Mouse (Mus musculus) adrenal gland, adult 2 months (tissue): Measurements from ENCODE around the gene Gm17657. TPM values are rescaled to one million over a fixed set of nuclear protein-coding genes. Genes with fewer than 3 reads are reported as not detected.

Experiments used
- DNase-seq: peaks from one replicate; pipeline ENCODE4 v3.0.0; 2021
- microRNA-seq, 2 experiments: library from miRNA; unstranded; fragments of <30 nt; microRNA quantifications; one replicate each; pipeline ENCODE4 v1.2.0; 2021
- polyA plus RNA-seq: library from polyadenylated mRNA; depleted of rRNA; stranded (reverse); fragments of >200 nt; gene quantifications from 2 replicates; pipeline ENCODE4 v1.2.3, GENCODE M21; 2012; rRNA removed
- total RNA-seq, 2 experiments: library from RNA; stranded (reverse); gene quantifications; 2 replicates each; pipeline ENCODE4 v1.2.3; 2021

The Gm17657 gene
- total and polyA plus RNA-seq, 3 experiments: not detected

DNA sequence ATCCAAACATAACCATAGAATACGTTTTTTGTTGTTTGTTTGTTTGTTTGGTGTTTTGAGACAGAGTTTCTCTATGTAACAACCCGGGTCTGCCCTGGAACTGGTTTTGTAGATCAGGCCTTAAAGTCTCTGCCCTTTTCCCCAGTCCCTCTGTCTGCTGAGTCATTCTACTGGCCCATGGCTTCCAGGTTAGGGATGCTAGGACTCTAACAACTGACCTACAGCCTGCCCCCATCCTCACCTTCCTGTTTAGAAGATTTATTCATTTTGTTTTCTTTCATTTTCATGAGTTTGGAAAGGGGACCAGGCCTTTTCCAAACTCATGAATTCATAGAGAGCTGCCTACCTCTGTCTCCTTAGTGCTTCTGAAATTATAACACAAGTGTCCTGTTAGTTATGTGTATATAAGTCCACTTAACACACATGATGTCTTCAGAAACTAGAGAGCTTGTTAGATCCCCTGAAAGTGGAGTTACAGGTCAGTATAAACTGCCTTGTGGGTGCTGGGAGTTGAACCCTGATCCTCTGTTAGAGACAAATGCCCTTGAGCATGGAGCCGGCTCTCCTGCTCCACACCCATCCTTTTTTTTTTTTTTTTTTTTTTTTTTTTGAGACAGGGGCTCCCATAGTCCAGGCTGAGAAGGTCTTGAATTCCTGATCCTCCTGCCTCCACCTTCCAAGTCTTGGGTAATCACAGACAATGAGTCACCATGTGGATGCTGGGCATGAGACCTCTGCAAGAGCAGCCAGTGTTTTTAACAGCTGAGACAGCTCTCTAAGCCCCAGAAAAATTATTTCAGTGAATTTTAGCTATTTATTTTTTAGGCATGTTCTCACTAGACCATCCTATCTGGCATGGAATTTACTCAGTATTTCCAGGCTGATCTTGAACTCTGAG, 63.9 kb downstream of the Gm17657 start:
- DNase-seq: peak; percentile 72

GRCm38 (mm10) chr17:29484431-29484830, 65.0 kb downstream of the Gm17657 start:
- no peak for DNase-seq

GRCm38 (mm10) chr17:29483282-29483681, 66.2 kb downstream of the Gm17657 start:
- DNase-seq: no peak

DNA sequence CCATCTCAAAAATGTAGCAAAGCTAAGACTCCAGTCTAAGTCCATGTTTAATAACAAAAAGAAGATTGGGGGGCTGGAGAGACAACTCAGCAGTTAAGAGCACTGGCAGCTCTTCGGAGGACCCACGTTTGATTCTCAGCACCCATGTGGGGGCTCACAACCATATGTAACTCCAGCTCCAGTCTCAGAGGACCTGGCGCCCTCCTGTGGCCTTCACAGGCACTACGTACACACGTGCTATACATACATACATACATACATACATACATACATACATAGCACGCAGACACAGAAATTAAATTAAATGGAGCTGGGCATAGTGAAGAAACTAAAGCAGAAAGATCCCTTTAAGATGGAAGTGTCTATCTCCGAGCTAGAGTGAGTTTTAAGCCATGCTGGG, 66.8 kb downstream of the Gm17657 start:
- DNase-seq: no peak

DNA sequence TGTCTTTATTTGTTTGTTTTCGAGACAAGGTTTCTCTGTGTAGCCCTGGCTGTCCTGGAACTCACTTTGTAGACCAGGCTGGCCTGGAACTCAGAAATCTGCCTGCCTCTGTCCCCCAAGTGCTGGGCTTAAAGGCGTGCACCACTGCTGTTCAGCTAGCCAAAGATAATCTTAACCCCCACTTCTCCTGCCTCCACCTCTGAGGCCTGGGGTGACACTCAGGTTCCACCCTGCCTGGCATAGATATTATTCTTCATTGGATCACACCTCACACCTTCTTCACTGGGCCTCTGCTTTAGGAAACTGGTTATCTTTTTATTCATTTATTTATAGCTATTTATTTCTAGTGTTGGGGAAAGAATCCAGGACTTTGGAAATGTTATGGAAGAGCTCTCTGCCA, 69.2 kb downstream of the Gm17657 start:
- no peak for DNase-seq

- DNase-seq: no peak
Observed at GRCm38 (mm10) chr17:29478271-29478670, 71.2 kb downstream of the Gm17657 start.

- DNase-seq: no peak
Observed at GRCm38 (mm10) chr17:29477357-29477756, 72.1 kb downstream of the Gm17657 start.

DNA sequence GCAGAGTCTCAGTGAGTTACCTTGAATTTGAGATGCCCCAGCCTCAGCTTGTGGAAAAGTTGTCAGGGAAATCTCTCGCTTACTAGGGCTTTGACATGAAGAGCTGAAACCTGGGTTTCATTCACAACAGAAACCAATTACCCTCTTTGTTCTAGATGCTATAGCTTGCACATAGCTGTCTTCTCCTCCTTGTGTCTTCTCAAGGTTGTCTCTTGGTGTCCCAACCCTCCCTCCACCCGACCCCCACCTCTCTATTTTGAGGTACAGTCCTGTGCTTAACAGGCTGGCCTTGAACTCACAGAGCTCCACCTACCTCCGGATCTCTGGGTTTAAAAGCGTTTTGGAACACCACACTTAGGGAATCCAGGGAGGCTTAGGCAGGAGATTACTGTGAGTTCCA, 73.0 kb downstream of the Gm17657 start:
- no peak for DNase-seq

DNA sequence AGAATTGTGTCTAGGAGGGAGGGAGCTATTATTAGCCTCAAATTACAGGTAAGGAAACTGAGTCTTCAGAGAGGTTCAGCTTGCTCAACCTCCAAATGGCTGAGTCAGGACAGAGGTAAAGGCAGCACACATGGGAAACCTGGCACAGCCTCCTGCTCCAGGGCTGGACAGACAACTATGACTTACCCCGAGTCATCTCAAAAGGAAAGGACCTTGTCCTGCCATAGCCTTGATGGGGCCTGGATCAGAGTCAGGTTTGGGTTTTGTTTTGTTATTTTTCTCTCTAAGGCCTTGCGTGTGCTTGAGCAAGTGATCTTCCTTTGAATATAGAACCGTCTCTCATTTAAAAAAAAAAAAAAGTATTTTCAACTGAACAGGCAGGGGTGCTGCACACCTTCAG, 74.3 kb downstream of the Gm17657 start:
- DNase-seq: peak; percentile 80

GRCm38 (mm10) chr17:29474036-29474435, 75.4 kb downstream of the Gm17657 start:
- DNase-seq: no peak

- DNase-seq: no peak
Observed at GRCm38 (mm10) chr17:29473466-29473865, 76.0 kb downstream of the Gm17657 start.

Small RNA genes within 50 kb of the gene (microRNA-seq; reads per million reads assigned to microRNA genes)
- gene Mir7667: 0.41 to 0.44 reads per million in 2 experiments

Other genes with a start within 250 kb of the Gm17657 start
- gene Pi16, start 232.0 kb downstream of the Gm17657 start, total RNA-seq: 10 to 100 TPM; 23.1 to 35.5 TPM
- 21.5 and 29.9 TPM in 2 replicates for gene Pi16, start 232.0 kb downstream of the Gm17657 start, polyA plus RNA-seq
- 100 to 1,000 TPM; 220 to 280 TPM for gene Mtch1, start 201.7 kb downstream of the Gm17657 start, total RNA-seq
- gene Mtch1, start 201.7 kb downstream of the Gm17657 start, polyA plus RNA-seq: 331 and 392 TPM in 2 replicates
- gene Fgd2, start 188.7 kb downstream of the Gm17657 start, total RNA-seq: 1 to 10 TPM; 2.6 to 3.4 TPM
- gene Fgd2, start 188.7 kb downstream of the Gm17657 start, polyA plus RNA-seq: 10.0 and 17.2 TPM in 2 replicates
- gene Pim1, start 58.9 kb downstream of the Gm17657 start, total RNA-seq: 100 to 1,000 TPM; 120 to 124 TPM
- 150 and 153 TPM in 2 replicates for gene Pim1, start 58.9 kb downstream of the Gm17657 start, polyA plus RNA-seq
- gene Tbc1d22b, start 147 bp upstream of the Gm17657 start, total RNA-seq: 10 to 100 TPM; 24.2 to 30.5 TPM
- 25.7 and 30.6 TPM in 2 replicates for gene Tbc1d22b, start 147 bp upstream of the Gm17657 start, polyA plus RNA-seq
- not detected for gene Tmem217, start 2.7 kb upstream of the Gm17657 start, total RNA-seq
- gene Tmem217, start 2.7 kb upstream of the Gm17657 start, polyA plus RNA-seq: 0.88 and 1.6 TPM in 2 replicates
- gene Rnf8, start 65.2 kb upstream of the Gm17657 start, total RNA-seq: 10 to 100 TPM; 31.2 to 54.3 TPM
- gene Rnf8, start 65.2 kb upstream of the Gm17657 start, polyA plus RNA-seq: 22.7 and 35.0 TPM in 2 replicates
- gene Gm28043, start 65.2 kb upstream of the Gm17657 start, total RNA-seq: 1 to 10 TPM; 1.8 to 2.4 TPM
- gene Gm28043, start 65.2 kb upstream of the Gm17657 start, polyA plus RNA-seq: 0.16 and 0.26 TPM in 2 replicates
- 10 to 100 TPM; 82.5 to 89.1 TPM for gene Cmtr1, start 111.0 kb upstream of the Gm17657 start, total RNA-seq
- 18.5 and 24.8 TPM in 2 replicates for gene Cmtr1, start 111.0 kb upstream of the Gm17657 start, polyA plus RNA-seq
- gene Ccdc167, start 167.4 kb upstream of the Gm17657 start, total RNA-seq: 10 to 100 TPM in 1 of 2 experiments, 1 to 10 TPM in 1; 7.5 to 10.4 TPM
- 3.5 and 4.4 TPM in 2 replicates for gene Ccdc167, start 167.4 kb upstream of the Gm17657 start, polyA plus RNA-seq